Mouse (Mus musculus) G1E (cell line): Measurements from ENCODE around the gene Lrrn4cl.

Source experiments
- CTCF ChIP-seq: IDR thresholded peaks from 2 replicates; pipeline ENCODE4 v1.5.1; 2012; ENCODE audit warnings: low read depth, low read length, inconsistent platforms, mixed read lengths
- GATA1 ChIP-seq: IDR thresholded peaks from 2 replicates; pipeline ENCODE4 v1.6.1; 2012; ENCODE audit warnings: borderline replicate concordance, low read length, inconsistent platforms, mixed read lengths
- GATA2 ChIP-seq: IDR thresholded peaks from 2 replicates; pipeline ENCODE4 v1.6.1; 2012; ENCODE audit warnings: low read depth, low read length, inconsistent platforms, borderline replicate concordance
- POLR2AphosphoS5 ChIP-seq: IDR thresholded peaks from 2 replicates; pipeline ENCODE4 v1.6.1; 2012; ENCODE audit warnings: low read depth, low read length, inconsistent platforms; ENCODE audit not compliant: insufficient replicate concordance
- TAL1 ChIP-seq: conservative IDR thresholded peaks from 2 replicates; pipeline ENCODE4 v1.6.1; 2012; ENCODE audit warnings: low read depth, low read length, inconsistent platforms, mixed read lengths

GRCm38 (mm10) chr19:8859018-8859417, 8.4 kb downstream of the Lrrn4cl start:
- no peak for TF ChIP-seq TAL1
- TF ChIP-seq POLR2AphosphoS5 = no peak
- no peak for TF ChIP-seq GATA1
- no peak; the same call in 1 of the 2 replicates for TF ChIP-seq CTCF
- no peak for TF ChIP-seq GATA2
